Mouse (Mus musculus) left cerebral cortex, postnatal 10 days (tissue): ENCODE results near the gene Sost. TPM values are rescaled to one million over a fixed set of nuclear protein-coding genes. Genes with fewer than 3 reads are reported as not detected.
A peak's percentile ranks its signal among the peaks of the same experiment; 100 is the strongest.

ENCODE experiments used
- DNase-seq, 2 experiments: peaks; one replicate each; pipeline ENCODE4 v3.0.0; 2021 to 2022; ENCODE audit warnings: low spot score in 2 of 2, mixed read lengths in 1 of 2; ENCODE audit errors: extremely low spot score in 1 of 2
- intact Hi-C: fragments of 180-260 bp; cut with DNase I; formaldehyde crosslinking; loops from one replicate; pipeline ENCODE4 v1.15.1; 2025
- total RNA-seq, 2 experiments: library from RNA; stranded (reverse); gene quantifications; 2 replicates each; pipeline ENCODE4 v1.2.3; 2021

Sost gene
- not detected for total RNA-seq

GRCm38 (mm10) chr11:101966965-101967614 lies at the start of gene Sost:
Gene Sost, minus strand, starts transcription at chr11:101967015.
- no peak for DNase-seq
- intact Hi-C loops, result no loop called here

GRCm38 (mm10) chr11:102016136-102016535 lies 49.3 kb upstream of the Sost start:
- intact Hi-C loops, result no loop called here
- DNase-seq, result no peak

- DNase-seq, result no peak
- intact Hi-C loops, result no loop called here
Observed at GRCm38 (mm10) chr11:102015472-102015871, 48.7 kb upstream of the Sost start.

GRCm38 (mm10) chr11:102013201-102013600 lies 46.4 kb upstream of the Sost start:
- intact Hi-C loops, result no loop called here
- DNase-seq, result no peak

GRCm38 (mm10) chr11:102011510-102011909 lies 44.7 kb upstream of the Sost start:
- DNase-seq, result no peak

GRCm38 (mm10) chr11:102010140-102010539 lies 43.3 kb upstream of the Sost start:
- intact Hi-C loops, result no loop called here
- no peak for DNase-seq

More at GRCm38 (mm10) chr11:102011510-102011909, 44.7 kb upstream of the Sost start:
- intact Hi-C loops, result no loop called here

GRCm38 (mm10) chr11:102008954-102009637 lies 42.3 kb upstream of the Sost start:
- intact Hi-C loops, result no loop called here
- no peak for DNase-seq

GRCm38 (mm10) chr11:102008372-102008771 lies 41.6 kb upstream of the Sost start:
- intact Hi-C loops, result no loop called here
- no peak for DNase-seq

- DNase-seq, result no peak
Observed at GRCm38 (mm10) chr11:102006688-102007087, 39.9 kb upstream of the Sost start.

GRCm38 (mm10) chr11:102006271-102006670 lies 39.5 kb upstream of the Sost start:
- DNase-seq, result no peak
- intact Hi-C loops, result no loop called here

More at GRCm38 (mm10) chr11:102006688-102007087, 39.9 kb upstream of the Sost start:
- intact Hi-C loops, result no loop called here

GRCm38 (mm10) chr11:102004251-102004650 lies 37.4 kb upstream of the Sost start:
- no peak for DNase-seq
- intact Hi-C loops, result no loop called here

GRCm38 (mm10) chr11:101999466-101999865 lies 32.7 kb upstream of the Sost start:
- no peak for DNase-seq
- intact Hi-C loops, result no loop called here

- no peak for DNase-seq
- intact Hi-C loops, result no loop called here
Observed at GRCm38 (mm10) chr11:101998258-101998657, 31.4 kb upstream of the Sost start.

GRCm38 (mm10) chr11:101995938-101996337 lies 29.1 kb upstream of the Sost start:
- intact Hi-C loops, result no loop called here
- DNase-seq, result no peak

GRCm38 (mm10) chr11:101994100-101994499 lies 27.3 kb upstream of the Sost start:
- DNase-seq, result no peak
- intact Hi-C loops, result no loop called here

GRCm38 (mm10) chr11:101992411-101992810 lies 25.6 kb upstream of the Sost start:
- intact Hi-C loops, result no loop called here
- no peak for DNase-seq

- DNase-seq, result no peak
- intact Hi-C loops, result no loop called here
Observed at GRCm38 (mm10) chr11:101991813-101992212, 25.0 kb upstream of the Sost start.

GRCm38 (mm10) chr11:101990244-101990643 lies 23.4 kb upstream of the Sost start:
- intact Hi-C loops, result no loop called here
- DNase-seq, result no peak

- DNase-seq, result no peak
- intact Hi-C loops, result loop anchor here (2.0 kb wide), 1 partner anchor 152 kb away; no protein-coding TSS in a partner anchor
Observed at GRCm38 (mm10) chr11:101986913-101987312, 20.1 kb upstream of the Sost start, which contains the start of gene Dusp3. Gene Dusp3, minus strand, starts transcription at chr11:101987013.

GRCm38 (mm10) chr11:101985990-101986389 lies 19.2 kb upstream of the Sost start:
- DNase-seq, result peak; percentile 85 to 86
- intact Hi-C loops, result loop anchor here (2.0 kb wide), 2 partner anchors 53 to 153 kb away; no protein-coding TSS in a partner anchor
